Mouse (Mus musculus): ENCODE results near the gene Tunar. TPM values are rescaled to one million over a fixed set of nuclear protein-coding genes. Genes with fewer than 3 reads are reported as not detected.

Gene Tunar
- 0.19 and 0.21 TPM in 2 replicates for polyA plus RNA-seq (2014; fragmentation: Nextera tagmentation; extraction: Ambion mirVana)

GRCm38 (mm10) chr12:105333570-105333969 is at the start of gene Tunar:
Gene Tunar, plus strand, starts transcription at chr12:105333870.
- Histone ChIP-seq H3K27me3 (ENCODE audit: insufficient read depth, low read length) (peaks cover 28% of the 10 kb centered on the region), H3K9me3 (ENCODE audit: low read depth, low read length) (no peaks in the 10 kb centered on the region), H3K36me3 (ENCODE audit: insufficient read depth) (no peaks in the 10 kb centered on the region), H3K27ac (ENCODE audit: low read depth) (no peak within 1 kb of the TSS), H3K9ac (no peak within 1 kb of the TSS), H3K4me1 (ENCODE audit: insufficient read depth) (no peaks in the 10 kb centered on the region), H3K4me3 (ENCODE audit: low read depth, low read length) (no peak within 1 kb of the TSS), H3K4me2 (no peak within 1 kb of the TSS)
- ATAC-seq (ENCODE audit: insufficient read depth): no peak
- no peak for DNase-seq
- 84% methylated on average over 2 of the region's 2 CpGs for WGBS
- TF ChIP-seq CTCF (IDR thresholded peaks at IDR 0.05; ENCODE audit: low read depth): no peak

GRCm38 (mm10) chr12:105312571-105313035 is 21.1 kb upstream of the Tunar start:
- no peak overlapping the region for H3K27ac ChIP-seq (ENCODE audit: low read depth)
- ATAC-seq (ENCODE audit: insufficient read depth): no peak
- H3K4me3 ChIP-seq (ENCODE audit: low read depth, low read length): no peak overlapping the region
- no peaks in the 10 kb centered on the region for H3K4me1 ChIP-seq (ENCODE audit: insufficient read depth)
- no peak overlapping the region for H3K4me2 ChIP-seq
- 69% methylated on average over 5 of the region's 5 CpGs for WGBS
- TF ChIP-seq CTCF (IDR thresholded peaks at IDR 0.05; ENCODE audit: low read depth): no peak
- DNase-seq: no peak
- no peaks in the 10 kb centered on the region for H3K9me3 ChIP-seq (ENCODE audit: low read depth, low read length)
- H3K36me3 ChIP-seq (ENCODE audit: insufficient read depth): no peaks in the 10 kb centered on the region
- no peaks in the 10 kb centered on the region for H3K27me3 ChIP-seq (ENCODE audit: insufficient read depth, low read length)
- no peak overlapping the region for H3K9ac ChIP-seq

- DNase-seq (no peak), ATAC-seq (ENCODE audit: insufficient read depth) (no peak)
- no peak for TF ChIP-seq CTCF (IDR thresholded peaks at IDR 0.05; ENCODE audit: low read depth)
- Histone ChIP-seq H3K27me3 (ENCODE audit: insufficient read depth, low read length) (no peaks in the 10 kb centered on the region), H3K4me3 (ENCODE audit: low read depth, low read length) (no peak overlapping the region), H3K4me1 (ENCODE audit: insufficient read depth) (no peaks in the 10 kb centered on the region), H3K36me3 (ENCODE audit: insufficient read depth) (no peaks in the 10 kb centered on the region), H3K9me3 (ENCODE audit: low read depth, low read length) (no peaks in the 10 kb centered on the region), H3K9ac (no peak overlapping the region), H3K27ac (ENCODE audit: low read depth) (no peak overlapping the region), H3K4me2 (no peak overlapping the region)
- WGBS: 81% methylated on average over 1 of the region's 1 CpGs
These were observed 19.3 kb upstream of the Tunar start for GRCm38 (mm10) chr12:105314328-105314727.

- ATAC-seq (ENCODE audit: insufficient read depth) (peak; percentile 71; the same call in 1 of the 2 replicates), DNase-seq (peak; percentile 87)
- Histone ChIP-seq H3K9me3 (ENCODE audit: low read depth, low read length) (no peaks in the 10 kb centered on the region), H3K36me3 (ENCODE audit: insufficient read depth) (no peaks in the 10 kb centered on the region), H3K4me3 (ENCODE audit: low read depth, low read length) (no peak overlapping the region), H3K27ac (ENCODE audit: low read depth) (no peak overlapping the region), H3K4me1 (ENCODE audit: insufficient read depth) (no peaks in the 10 kb centered on the region), H3K9ac (no peak overlapping the region), H3K27me3 (ENCODE audit: insufficient read depth, low read length) (no peaks in the 10 kb centered on the region), H3K4me2 (no peak overlapping the region)
- WGBS: 13% methylated on average over 6 of the region's 6 CpGs
- TF ChIP-seq CTCF (IDR thresholded peaks at IDR 0.05; ENCODE audit: low read depth): no peak
These were observed 11.5 kb upstream of the Tunar start for GRCm38 (mm10) chr12:105322160-105322559.

DNA sequence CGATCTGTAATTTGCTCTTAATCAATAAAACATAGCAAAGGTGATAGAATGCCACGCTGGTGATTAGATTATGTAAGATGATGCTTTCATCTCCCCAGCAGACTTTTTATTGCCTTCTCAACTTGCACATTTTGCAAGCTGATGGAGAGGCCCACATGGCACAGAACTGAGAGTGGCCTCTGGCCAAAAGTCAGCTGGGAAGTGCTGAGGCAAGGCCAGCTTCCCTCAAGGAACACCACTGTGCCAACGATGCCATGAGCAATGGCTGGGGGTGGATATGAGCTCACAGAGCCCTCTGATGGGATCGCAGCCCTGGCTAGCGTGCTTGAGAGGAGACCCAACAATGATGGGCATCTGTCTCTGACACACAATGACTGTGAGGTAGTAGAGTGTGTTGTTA is 6.6 kb upstream of the Tunar start:
- Histone ChIP-seq H3K9ac (no peak overlapping the region), H3K9me3 (ENCODE audit: low read depth, low read length) (no peaks in the 10 kb centered on the region), H3K4me1 (ENCODE audit: insufficient read depth) (no peaks in the 10 kb centered on the region), H3K27me3 (ENCODE audit: insufficient read depth, low read length) (no peaks in the 10 kb centered on the region), H3K4me3 (ENCODE audit: low read depth, low read length) (no peak overlapping the region), H3K27ac (ENCODE audit: low read depth) (no peak overlapping the region), H3K4me2 (no peak overlapping the region), H3K36me3 (ENCODE audit: insufficient read depth) (no peaks in the 10 kb centered on the region)
- ATAC-seq (ENCODE audit: insufficient read depth) (no peak), DNase-seq (no peak)
- 64% methylated on average over 5 of the region's 5 CpGs for WGBS
- no peak for TF ChIP-seq CTCF (IDR thresholded peaks at IDR 0.05; ENCODE audit: low read depth)

- TF ChIP-seq CTCF (IDR thresholded peaks at IDR 0.05; ENCODE audit: low read depth): no peak
- H3K27me3 ChIP-seq (ENCODE audit: insufficient read depth, low read length): no peaks in the 10 kb centered on the region
- WGBS: 55% methylated on average over 11 of the region's 11 CpGs
- H3K4me3 ChIP-seq (ENCODE audit: low read depth, low read length): no peak overlapping the region
- H3K4me1 ChIP-seq (ENCODE audit: insufficient read depth): no peaks in the 10 kb centered on the region
- H3K9ac ChIP-seq: no peak overlapping the region
- no peaks in the 10 kb centered on the region for H3K36me3 ChIP-seq (ENCODE audit: insufficient read depth)
- ATAC-seq (ENCODE audit: insufficient read depth): no peak
- H3K4me2 ChIP-seq: no peak overlapping the region
- no peak overlapping the region for H3K27ac ChIP-seq (ENCODE audit: low read depth)
- H3K9me3 ChIP-seq (ENCODE audit: low read depth, low read length): no peaks in the 10 kb centered on the region
- no peak for DNase-seq
These were observed 5.3 kb upstream of the Tunar start for GRCm38 (mm10) chr12:105328396-105328795.

DNA sequence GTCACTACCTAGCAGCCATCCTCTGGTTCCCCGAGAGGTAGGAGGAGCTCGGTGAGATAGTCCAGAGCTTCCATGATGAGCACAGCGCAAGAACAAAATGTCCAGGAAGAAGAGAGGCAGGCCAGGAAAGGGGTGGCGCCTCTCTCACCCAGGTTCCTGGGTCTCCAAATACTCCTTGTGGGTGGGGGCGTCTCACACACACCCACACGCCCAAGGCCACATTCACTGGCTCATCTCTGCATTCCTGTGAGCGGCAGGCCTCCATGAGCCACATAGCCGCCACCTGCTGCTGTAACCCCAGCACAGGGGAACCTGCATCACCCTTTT is 2.4 kb downstream of the Tunar start:
- ATAC-seq (ENCODE audit: insufficient read depth) (no peak), DNase-seq (no peak)
- Histone ChIP-seq H3K4me3 (ENCODE audit: low read depth, low read length) (peak overlapping the region; percentile 60), H3K9me3 (ENCODE audit: low read depth, low read length) (no peaks in the 10 kb centered on the region), H3K4me1 (ENCODE audit: insufficient read depth) (no peaks in the 10 kb centered on the region), H3K27ac (ENCODE audit: low read depth) (no peak overlapping the region), H3K9ac (peak overlapping the region; percentile 43), H3K4me2 (peak overlapping the region; percentile 99), H3K36me3 (ENCODE audit: insufficient read depth) (no peaks in the 10 kb centered on the region), H3K27me3 (ENCODE audit: insufficient read depth, low read length) (peaks cover 29% of the 10 kb centered on the region)
- TF ChIP-seq CTCF (IDR thresholded peaks at IDR 0.05; ENCODE audit: low read depth): no peak
- whole genome bisulfite sequencing: 19% methylated on average over 8 of the region's 8 CpGs

Measured in lung, embryonic 14.5 days (tissue).